Mouse (Mus musculus) layer of hippocampus, postnatal 36 days (tissue): ENCODE data around the gene Maats1. TPM values are rescaled to one million over a fixed set of nuclear protein-coding genes. Genes with fewer than 3 reads are reported as not detected.

Experiments used
- DNase-seq, 2 experiments: peaks; one replicate each; pipeline ENCODE4 v3.0.0; 2022
- total RNA-seq, 2 experiments: library from RNA; stranded (reverse); gene quantifications; 2 replicates each; pipeline ENCODE4 v1.2.3; 2021

The Maats1 gene
- total RNA-seq, 2 experiments from 2014 or later: 0.95 to 1.4 TPM

- no peak for DNase-seq
These were observed 28.9 kb upstream of the Maats1 start for GRCm38 (mm10) chr16:38370633-38371374.

GRCm38 (mm10) chr16:38369992-38370484, 28.1 kb upstream of the Maats1 start:
- no peak for DNase-seq

GRCm38 (mm10) chr16:38369431-38369830, 27.5 kb upstream of the Maats1 start:
- no peak for DNase-seq

GRCm38 (mm10) chr16:38369000-38369399, 27.1 kb upstream of the Maats1 start:
- DNase-seq: no peak

GRCm38 (mm10) chr16:38368336-38368735, 26.4 kb upstream of the Maats1 start:
- DNase-seq: peak; percentile 40 to 45

GRCm38 (mm10) chr16:38366231-38366630, 24.3 kb upstream of the Maats1 start:
- DNase-seq: no peak

- no peak for DNase-seq
These were observed 23.4 kb upstream of the Maats1 start for GRCm38 (mm10) chr16:38365390-38365789.

- DNase-seq: no peak
These were observed 21.7 kb upstream of the Maats1 start for GRCm38 (mm10) chr16:38363657-38364056.

- no peak for DNase-seq
These were observed 21.3 kb upstream of the Maats1 start for GRCm38 (mm10) chr16:38363256-38363595.

GRCm38 (mm10) chr16:38362493-38363255, 20.7 kb upstream of the Maats1 start:
- no peak for DNase-seq

- DNase-seq: no peak
These were observed 20.0 kb upstream of the Maats1 start, which contains the start of gene Popdc2 for GRCm38 (mm10) chr16:38361933-38362332. Popdc2 (plus strand) TSS chr16:38362209.

- DNase-seq: no peak
These were observed 18.4 kb upstream of the Maats1 start for GRCm38 (mm10) chr16:38360317-38360716.

- DNase-seq: no peak
These were observed 17.9 kb upstream of the Maats1 start for GRCm38 (mm10) chr16:38359857-38360256.

- DNase-seq: no peak
These were observed 17.3 kb upstream of the Maats1 start for GRCm38 (mm10) chr16:38359241-38359640.

GRCm38 (mm10) chr16:38358256-38358812, 16.4 kb upstream of the Maats1 start:
- no peak for DNase-seq

GRCm38 (mm10) chr16:38354185-38354913, 12.4 kb upstream of the Maats1 start:
- DNase-seq: no peak

- DNase-seq: no peak
These were observed 11.7 kb upstream of the Maats1 start for GRCm38 (mm10) chr16:38353642-38354041.

- no peak for DNase-seq
These were observed 10.9 kb upstream of the Maats1 start for GRCm38 (mm10) chr16:38352851-38353250.

GRCm38 (mm10) chr16:38352031-38352430, 10.1 kb upstream of the Maats1 start:
- DNase-seq: no peak

- DNase-seq: no peak
These were observed 9.0 kb upstream of the Maats1 start for GRCm38 (mm10) chr16:38350939-38351338.

GRCm38 (mm10) chr16:38350361-38350855, 8.5 kb upstream of the Maats1 start:
- no peak for DNase-seq

- DNase-seq: no peak
These were observed 7.9 kb upstream of the Maats1 start for GRCm38 (mm10) chr16:38349881-38350280.
